Mouse (Mus musculus) cerebellum, postnatal 25 days (tissue): ENCODE results near the gene Ltbp1.

Experiments used
- DNase-seq, 2 experiments: peaks; one replicate each; pipeline ENCODE4 v3.0.0; 2021; ENCODE audit warnings: mixed read lengths in 2 of 2

Gene Ltbp1

DNA sequence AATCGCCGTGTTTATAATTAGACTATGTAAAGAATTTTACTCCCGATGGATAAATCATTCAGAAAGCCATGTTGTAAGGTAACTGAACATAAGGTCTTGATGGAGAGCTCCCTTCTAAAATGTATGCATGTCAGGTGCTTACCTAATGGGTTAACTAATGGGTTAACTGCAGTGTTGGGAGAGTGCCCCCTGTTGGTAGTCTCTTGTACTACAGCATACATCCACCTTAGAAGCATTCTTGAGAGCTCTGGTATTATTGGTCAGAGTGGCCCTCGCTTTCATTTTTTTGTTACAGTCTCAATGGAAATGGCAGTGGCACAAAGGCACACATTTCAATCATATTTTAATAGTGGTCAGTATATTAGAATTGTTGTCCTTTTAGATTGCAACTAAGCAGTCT is 364.8 kb downstream of the Ltbp1 start:
- DNase-seq = no peak

DNA sequence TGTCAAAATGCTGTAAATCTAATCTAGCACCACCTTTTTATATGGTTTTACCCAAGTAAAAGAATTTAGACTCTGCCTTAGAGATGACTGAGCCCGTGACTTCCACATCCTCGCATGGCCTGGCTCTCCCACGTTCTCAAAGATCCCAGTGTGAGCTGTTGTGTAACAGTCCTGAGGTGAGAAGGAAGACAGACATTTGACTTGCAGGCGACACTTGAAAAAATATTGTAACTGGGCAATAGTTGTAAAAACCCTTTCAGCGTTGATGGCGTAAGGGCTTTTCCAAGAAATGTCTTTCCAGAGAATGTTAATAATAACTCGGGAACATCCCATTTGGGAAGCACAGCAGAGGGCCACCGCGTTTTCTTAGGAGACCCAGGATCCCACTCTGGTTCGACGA is 366.3 kb downstream of the Ltbp1 start:
- no peak for DNase-seq

DNA sequence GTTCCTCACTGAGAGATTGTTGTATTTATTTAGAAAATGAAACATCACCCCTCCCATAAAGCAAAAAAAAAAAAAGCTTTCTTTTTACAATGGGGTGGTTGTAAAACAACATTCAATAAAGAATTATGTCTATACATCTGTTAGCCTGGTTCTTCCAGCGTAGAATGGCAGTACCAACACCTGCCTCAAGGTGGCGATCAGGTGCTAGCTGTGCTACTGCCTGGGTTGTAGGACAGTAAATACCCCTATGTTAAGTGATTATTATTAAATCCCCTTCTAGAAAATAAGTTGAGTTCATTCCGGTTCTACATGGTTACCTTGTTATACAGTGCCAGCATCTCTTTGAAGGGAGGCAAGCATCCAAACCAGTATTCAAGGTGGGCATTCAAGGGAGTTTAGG is 367.0 kb downstream of the Ltbp1 start:
- DNase-seq = peak; percentile 19 to 60

DNA sequence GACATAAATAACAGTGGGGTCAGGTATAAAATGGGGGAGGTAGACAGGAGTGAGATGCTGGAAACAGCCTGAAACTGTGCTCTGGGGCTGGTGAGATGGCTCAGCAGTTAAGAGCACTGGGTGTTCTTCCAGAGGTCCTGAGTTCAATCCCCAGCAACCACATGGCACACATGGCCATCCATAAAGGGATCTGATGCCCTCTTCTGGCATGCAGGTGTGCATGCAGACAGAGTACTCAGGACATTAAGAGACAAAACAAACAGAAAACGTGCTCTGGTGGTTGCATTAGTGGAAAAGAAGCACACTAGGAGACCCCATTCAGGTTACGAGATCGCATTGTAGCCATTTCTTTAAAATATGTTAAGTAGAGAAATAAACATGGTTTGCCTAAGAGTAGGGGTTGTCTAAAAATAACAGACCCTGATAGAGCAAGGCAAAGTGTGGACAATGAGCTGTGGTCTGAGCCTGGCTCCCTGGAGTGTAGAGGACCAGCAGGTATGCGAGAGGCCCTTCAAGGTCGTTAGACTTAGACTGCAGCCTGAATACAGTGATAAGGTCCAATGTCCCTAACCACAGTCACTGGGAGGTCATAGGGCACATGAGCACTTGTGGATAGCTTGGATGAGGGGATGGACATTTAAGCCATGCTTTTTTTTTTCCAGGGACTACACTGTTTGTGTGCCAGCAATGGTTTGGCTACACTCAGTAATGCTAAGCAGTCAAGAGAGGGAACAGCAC is 369.1 kb downstream of the Ltbp1 start:
- DNase-seq = no peak

DNA sequence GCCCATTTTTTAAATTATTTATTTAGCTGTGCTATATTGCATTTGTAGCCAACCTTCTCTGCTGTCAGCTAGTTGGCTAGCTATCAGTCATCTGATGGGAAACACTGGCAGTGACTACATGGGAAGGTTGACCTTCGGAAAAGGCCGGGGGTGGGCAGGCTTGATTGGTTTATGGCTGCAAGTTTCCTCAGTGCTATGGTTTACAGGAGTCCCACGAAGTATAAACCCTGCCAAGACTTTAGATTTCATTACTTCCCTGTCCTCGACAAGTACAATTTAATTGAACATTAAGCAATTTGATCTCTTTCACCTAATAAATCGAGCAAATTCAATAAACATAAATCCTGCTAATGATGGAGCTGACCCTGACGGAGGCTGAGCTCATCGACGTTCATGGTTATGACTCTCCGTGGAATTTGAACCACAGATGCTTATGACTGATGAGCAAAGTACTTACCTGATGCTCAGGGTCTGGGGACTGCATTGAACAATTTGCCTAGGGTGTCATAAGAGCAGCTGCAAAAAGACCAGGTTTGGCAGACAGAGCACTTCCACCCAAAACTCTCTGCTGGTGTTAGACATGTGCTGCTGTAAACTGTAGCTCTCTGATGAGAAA is 373.0 kb downstream of the Ltbp1 start:
- DNase-seq = no peak

DNA sequence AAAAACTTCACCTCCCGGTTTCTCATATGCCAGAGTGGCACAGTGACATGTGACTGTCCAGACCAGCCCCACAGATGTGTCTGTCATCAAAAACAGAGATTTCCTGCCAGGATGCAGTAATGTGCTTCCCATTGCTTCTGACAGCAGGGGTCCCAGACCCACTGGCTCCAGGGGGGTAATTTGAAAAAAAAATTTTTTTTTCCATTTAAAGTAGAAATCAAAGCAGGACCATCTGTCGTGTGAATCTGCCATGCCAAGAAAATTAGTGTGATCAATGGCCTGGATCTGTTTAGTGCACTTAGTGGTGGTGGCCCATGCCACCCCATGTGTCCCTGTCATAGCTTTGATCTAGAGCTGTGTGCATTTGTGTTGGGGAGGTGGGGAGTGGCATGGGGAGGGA is 374.8 kb downstream of the Ltbp1 start:
- DNase-seq = no peak

DNA sequence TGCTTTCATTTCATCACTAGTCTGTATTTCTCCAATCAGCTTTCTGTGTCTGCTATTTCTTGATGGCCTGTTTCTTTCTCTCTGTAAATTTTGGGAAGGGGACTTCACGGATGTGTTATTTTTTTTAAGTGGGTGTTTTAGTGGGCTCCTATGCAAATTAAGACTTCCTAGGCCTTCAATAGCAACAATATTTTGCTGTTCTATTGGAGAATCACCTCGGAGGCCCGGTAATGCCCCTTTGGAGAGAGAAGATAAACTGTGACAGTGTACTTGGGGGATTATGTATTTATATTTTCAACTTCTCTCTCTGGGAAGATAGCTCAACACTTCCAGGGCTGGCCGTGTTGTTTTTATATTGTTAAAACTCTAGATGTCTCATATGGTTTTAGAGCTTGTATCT is 383.0 kb downstream of the Ltbp1 start:
- no peak for DNase-seq

DNA sequence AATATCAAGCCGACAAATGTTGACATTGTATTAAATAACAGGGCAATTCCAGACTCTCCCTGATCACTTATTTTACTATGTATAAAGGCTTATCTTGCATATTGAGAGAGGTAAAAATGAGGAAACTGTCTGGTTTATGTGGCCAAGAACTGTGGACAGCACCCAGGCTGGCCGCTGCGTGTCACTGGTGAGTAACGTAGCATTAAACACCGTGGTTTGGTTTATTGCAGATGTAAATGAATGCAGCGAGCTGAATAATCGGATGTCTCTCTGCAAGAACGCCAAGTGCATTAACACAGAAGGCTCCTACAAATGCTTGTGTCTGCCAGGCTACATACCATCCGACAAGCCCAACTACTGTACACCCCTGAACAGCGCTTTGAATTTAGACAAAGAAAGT is 384.8 kb downstream of the Ltbp1 start:
- no peak for DNase-seq

DNA sequence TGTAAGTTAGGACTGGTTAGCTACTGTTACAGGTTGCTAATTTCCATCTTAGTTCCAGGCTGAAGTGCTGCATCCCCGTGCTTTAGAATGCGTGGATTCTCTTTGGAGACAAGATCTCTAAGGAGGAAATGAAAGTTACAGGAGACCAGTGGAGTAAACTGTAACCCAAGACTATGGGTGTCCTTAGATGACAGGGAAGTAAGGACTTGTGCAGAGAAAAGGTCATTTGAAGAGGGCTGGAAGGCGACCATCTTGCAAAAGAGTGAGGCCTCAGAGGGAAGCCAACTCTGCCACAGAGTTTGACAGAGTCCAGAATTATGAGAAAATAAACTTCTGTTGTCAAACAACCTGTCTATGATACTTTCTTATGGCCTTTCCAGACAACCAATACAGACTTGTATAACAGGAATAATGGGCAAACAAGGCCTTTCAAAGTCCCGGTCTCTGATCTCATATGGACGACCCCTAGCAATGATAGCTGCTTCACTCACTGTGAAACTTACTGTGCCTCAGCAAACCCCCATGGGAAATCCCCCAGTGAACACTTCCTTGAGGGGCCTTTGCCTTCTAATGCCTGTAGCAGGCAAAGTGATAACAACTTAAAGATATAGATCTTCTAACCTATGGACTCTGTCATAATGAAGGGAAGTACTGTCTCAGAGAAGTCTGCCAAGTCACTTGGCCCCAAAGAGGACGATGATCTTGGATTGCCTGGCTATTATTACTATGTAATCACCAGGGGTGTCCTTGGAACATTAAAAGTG is 386.2 kb downstream of the Ltbp1 start:
- no peak for DNase-seq

DNA sequence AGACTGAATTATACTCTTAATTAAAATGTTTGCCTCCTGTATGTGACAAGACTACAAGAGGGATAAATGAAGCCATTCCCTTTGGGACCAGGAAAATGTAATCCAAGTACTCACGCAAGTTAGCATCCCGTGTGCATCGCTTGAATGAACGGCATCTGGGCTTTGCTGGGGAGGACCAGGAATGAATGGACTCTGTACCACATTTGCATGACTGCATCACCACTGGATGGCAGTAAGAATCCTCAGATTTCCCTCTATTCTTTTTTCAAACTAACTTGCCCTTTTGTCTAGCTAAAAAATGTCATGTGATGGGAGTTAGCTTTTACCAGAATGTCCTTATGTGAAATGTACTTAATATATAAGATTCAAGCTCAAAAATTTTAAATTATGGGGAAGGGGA is 401.0 kb downstream of the Ltbp1 start:
- peak in 1 of 2 experiments; percentile 9 for DNase-seq

DNA sequence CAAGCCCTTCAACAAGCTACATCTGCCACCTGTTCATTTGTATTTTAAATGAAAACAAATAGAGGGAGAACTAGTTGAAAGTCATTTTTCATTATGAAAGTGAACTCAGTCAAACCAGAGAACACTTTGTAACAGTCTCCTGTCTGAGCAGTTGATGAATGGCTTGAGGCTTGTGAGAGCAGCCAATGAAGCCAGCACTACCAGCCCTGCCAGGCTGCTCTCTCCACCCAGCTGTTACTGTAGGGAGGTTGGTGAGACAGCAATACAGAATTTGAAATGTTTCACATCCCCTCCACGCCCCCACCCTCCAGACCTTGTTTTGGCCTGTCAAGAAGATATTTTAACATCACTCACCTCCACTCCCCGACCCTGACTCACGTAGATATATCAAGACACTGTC is 411.5 kb downstream of the Ltbp1 start:
- no peak for DNase-seq

DNA sequence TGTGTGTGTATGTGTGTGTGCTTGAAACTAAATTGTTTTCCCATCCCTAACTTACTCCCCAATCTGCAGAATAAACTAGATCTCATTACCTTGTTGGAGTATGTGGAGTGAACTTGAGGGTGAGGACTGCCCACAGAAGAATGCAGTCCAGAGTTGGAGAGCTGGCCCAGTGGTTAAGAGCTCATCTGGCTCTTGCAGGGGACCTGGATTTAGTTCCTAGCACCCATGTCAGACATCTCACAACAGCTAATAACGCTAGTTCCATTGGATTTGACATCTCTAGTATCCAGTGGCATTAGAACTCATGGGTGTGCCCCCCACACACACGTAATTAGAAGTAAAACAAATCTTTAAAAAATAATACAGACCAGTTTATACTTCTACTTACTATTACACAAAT is 428.8 kb downstream of the Ltbp1 start:
- no peak for DNase-seq

DNA sequence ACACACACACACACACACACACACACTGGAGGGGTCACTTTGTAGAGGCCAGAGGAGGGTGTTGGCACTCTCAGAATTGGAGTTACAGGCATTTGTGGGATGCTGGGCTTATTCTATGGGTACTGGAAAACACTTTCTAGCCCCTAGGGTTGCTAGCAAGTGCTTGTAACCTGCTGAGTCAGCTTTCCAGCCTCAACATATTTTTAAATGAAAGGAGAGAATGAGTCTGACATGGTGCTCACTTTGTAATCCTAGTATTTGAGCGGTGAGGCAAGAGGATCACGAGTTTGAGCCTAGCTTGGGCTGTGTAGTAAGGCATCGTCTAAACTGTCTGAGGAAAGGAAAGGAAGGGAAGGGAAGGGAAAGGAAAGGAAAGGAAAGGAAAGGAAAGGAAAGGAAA is 429.5 kb downstream of the Ltbp1 start:
- no peak for DNase-seq

DNA sequence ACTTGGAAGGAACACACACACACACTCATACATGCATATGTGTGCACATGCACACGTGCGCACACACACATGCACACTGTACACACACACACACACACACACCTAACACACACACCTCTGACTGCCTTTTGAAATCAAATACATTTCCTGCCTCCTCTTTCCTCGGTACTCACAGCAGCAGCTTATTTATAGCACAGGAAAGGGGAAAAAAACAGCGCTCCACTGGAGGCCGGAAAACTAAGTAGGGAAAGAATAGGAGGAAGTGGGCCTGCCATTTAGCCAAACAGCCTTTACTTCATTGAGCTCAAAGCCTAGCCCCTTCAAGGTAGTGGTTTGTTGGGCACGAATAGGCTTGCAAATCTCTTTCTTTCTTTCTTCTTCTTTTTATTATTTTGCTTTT is 430.2 kb downstream of the Ltbp1 start, which contains the start of gene Rasgrp3:
Gene Rasgrp3 (plus strand): TSS at position 298 of the 400 bp plus-strand sequence.
- no peak for DNase-seq

DNA sequence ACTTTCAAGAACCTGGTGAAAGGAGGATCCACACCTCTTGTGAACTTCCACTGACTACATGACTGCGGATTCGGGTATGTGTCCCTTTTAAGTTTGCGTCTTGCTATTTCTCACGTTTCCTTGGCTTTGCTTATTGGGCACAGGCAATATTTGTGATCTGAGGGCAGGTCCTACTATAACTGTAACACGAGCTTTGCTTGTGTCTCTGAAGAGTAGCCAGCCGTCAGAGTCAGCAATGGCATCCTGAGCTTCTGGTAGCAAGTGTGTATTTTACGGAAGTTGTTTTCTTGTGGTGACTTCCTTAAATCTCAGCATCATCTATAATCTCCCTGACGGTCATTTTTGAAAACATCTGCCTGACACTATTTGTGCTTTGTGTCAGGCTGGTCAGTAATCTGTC is 430.7 kb downstream of the Ltbp1 start:
- DNase-seq = no peak

DNA sequence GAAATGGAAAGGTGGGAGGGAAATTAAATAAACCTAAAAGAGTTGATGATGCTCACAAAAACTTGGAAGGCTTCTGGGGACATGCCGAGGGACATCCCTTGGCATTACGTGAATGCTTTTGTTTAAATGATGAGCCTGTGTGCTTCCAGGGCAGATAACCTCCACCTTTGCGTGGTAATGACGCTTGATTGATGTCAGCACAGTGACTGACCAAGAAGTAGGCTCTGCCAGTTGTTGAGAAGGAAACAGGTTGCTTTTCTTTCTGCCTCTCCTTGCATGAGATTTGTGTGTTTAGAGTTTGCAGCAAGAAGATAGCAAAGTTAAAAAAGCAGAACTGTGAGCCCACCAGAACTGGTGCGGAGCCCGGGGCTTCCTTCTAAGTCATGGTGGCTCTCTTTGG is 431.5 kb downstream of the Ltbp1 start:
- DNase-seq = no peak

DNA sequence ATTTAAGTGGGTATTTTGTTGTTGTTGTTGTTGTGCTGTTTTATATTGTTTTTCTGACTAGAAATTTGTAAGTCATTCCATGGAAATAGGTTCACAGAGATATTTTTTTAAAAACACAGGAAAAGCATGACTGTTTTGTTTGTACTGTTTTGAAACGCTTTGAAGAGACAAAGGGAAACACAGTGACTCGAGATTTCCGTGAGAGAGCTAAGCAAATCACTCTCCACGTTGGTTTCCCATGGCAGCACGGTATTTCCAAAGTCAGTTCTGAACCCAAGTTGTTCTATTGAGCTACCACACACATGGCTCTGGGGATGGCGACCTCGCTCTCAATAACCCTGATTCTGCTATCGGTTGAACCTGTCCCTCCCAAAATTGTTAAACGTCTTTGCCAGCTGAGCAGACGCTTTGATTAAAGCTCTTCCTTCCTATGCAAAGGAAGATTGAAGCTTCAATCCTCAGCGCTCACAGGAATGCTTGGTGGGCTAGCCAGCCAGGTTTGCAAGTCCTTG is 431.9 kb downstream of the Ltbp1 start:
- DNase-seq = no peak

DNA sequence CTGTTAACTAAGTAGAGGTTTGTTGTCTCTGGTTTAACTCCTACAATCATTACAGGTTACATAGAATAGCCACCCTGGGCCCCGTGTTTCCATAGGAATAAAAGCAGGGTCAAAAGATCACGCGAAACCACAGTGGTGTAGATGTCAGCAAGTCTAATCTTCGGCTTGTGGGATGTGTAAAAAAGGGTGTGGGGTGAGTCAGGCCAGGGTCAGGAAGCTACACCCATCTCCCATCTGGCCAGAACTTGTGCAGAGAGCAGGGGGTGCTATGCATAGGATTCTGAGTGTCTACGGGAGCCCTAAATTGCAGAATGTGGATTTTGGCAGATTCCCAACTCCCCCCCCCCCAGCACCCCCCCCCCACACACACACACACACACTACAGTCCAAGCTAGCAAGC is 432.8 kb downstream of the Ltbp1 start:
- no peak for DNase-seq

DNA sequence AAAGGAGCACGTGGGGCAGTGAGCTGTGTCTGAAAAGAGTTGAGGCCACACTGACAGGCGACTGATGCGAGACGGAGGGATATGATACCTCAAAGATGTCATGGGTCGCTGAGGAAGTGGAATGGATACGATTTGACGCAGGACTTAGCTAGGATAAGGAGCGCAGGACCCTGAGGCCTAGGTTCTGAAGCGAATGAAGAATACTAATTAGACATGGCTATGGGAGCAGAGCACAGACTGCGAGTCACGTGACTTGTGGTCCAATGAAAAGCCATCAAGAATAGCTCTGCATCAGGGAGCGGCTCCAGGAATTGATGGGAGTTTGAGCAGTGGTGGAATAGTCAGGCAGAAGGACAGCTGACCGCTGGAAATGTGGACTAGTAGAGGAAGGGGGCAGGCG is 433.7 kb downstream of the Ltbp1 start:
- DNase-seq = no peak

DNA sequence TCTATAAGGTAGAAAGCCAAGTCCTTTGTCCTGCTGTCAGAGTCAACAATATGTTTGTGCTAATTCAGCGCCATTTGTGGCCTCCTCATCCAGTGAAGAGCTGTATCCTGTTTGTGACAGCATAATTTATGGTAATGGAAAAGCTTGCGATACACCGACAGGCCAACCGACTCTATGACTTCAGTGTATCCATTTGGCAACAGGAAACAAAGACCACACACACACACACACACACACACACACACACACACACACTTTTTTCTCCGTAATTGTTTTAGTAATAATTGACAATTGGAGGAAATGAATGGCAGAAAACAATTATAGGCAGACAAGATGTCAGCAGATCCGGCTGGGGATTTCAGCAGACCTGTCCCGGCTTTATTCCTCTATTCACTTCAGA is 435.3 kb downstream of the Ltbp1 start:
- DNase-seq = no peak

DNA sequence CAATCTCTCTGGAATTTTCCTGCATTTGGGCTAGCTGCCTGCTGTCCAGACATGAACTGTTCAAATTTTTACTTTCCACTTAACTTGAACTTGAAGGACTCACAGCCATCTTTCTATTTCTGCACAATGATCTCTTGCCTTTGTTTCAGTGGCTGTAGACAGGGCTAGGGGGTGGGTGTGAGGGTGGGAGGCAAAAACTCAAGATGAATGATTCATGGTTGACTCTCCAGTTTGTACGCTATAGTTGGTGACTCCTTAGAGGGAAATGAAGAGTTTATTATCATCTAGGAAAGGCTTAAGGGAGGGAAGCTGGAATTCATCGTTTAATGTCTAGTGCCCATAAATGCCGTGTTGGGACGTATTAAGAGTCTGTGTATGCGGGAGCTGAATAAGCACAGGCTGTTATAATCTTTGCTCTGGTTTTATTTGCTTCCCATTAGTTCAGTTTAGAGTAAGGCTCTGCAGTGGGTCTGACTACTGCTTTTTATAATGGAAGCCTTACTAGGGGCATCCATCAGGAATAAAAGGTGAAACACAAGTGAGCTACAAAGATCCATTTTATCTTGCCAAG is 436.0 kb downstream of the Ltbp1 start:
- no peak for DNase-seq
